Mouse (Mus musculus) gastrocnemius, adult 8-10 months (tissue): ENCODE data around the gene Cyp2c65. TPM values are rescaled to one million over a fixed set of nuclear protein-coding genes. Genes with fewer than 3 reads are reported as not detected.
"Not testable (repeated sequence)": the region's sequence is repeated elsewhere in the genome, so short reads cannot be mapped to it uniquely, and the experiment has no call there.

Source experiments
- DNase-seq, 2 experiments: peaks; one replicate each; pipeline ENCODE4 v3.0.0; 2022; ENCODE audit warnings: low spot score in 2 of 2
- total RNA-seq, 4 experiments: library from RNA; stranded (reverse); gene quantifications; 2 replicates each; pipeline ENCODE4 v1.2.4; 2022

Gene Cyp2c65
- total RNA-seq: not detected

GRCm38 (mm10) chr19:39060719-39061118, at the start of gene Cyp2c65:
Gene Cyp2c65, plus strand, starts transcription at chr19:39061015.
- no peak for DNase-seq

- DNase-seq: no peak
Measured at GRCm38 (mm10) chr19:39057928-39058327, 2.9 kb upstream of the Cyp2c65 start.

GRCm38 (mm10) chr19:39098779-39099178, 38.0 kb downstream of the Cyp2c65 start:
- DNase-seq: not testable (repeated sequence)

GRCm38 (mm10) chr19:39113644-39114043, 52.8 kb downstream of the Cyp2c65 start, which contains the start of gene Cyp2c66:
Gene Cyp2c66, plus strand, starts transcription at chr19:39113898.
- no peak for DNase-seq

Other genes with a start within 250 kb of the Cyp2c65 start
- 1 to 10 TPM; 6.2 to 8.0 (median 7.1) TPM for gene Noc3l, start 241.8 kb upstream of the Cyp2c65 start, total RNA-seq
- gene Tbc1d12, start 224.4 kb upstream of the Cyp2c65 start, total RNA-seq: 1 to 10 TPM; 2.7 to 4.0 (median 3.6) TPM
- under 1 TPM; 0.15 to 0.72 (median 0.23) TPM for gene Hells, start 130.1 kb upstream of the Cyp2c65 start, total RNA-seq
- gene Cyp2c55, start 54.0 kb upstream of the Cyp2c65 start, total RNA-seq: not detected
- gene Cyp2c66, start 52.9 kb downstream of the Cyp2c65 start, total RNA-seq: not detected
- not detected for gene Cyp2c29, start 208.4 kb downstream of the Cyp2c65 start, total RNA-seq